ENCODE assay signal across 19 mouse cellular contexts in the genomic region with DNA sequence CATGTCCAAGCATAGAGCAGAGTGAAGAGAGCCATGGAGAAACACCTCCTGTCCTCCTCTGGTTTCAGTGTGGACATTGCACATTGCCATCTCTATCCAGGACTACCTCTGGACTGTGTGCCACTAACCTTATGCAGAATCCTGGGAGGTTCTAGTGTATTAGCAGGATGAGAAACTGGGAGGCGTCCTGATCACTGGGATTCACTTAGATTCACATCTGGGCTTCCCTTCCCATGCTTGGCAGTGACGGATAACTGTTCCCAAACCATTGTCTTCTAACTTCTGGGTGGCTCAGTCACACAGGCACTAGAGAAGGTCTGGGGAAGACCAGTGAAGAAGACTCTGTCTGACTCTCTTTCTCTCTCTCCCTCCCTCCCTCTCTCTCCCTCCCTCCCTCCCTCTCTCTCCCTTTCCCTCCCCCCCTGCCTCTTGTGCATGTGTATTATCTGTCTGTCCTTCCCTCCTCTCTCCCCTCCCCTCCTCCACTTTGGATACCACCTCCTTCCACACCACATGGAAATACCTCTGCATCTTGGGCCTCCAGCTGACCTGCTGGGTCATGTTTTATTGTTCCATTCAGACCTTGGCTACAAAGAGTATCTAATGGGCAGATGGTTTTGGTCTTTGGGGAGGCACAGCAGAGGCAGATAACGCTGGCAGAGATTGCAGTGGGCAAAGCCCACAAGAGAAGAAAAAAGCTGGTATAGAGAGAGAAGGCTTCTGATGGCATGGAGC. TPM values are rescaled to one million over a fixed set of nuclear protein-coding genes. Genes with fewer than 3 reads are reported as not detected.
A peak's percentile ranks its signal among the peaks of the same experiment; 100 is the strongest.
DNase-seq lines count a peak whose midpoint lies in the region; ATAC-seq and TF ChIP-seq lines count a peak whose summit lies in the region.
"Had no signal": no experiment of that assay in that cellular context is flagged by ENCODE, and none has a peak within 500 bp of the region (broad histone marks: within the 10 kb centered on the region; RNA-seq: fewer than 3 reads in every experiment).

No protein-coding gene starts in this region.

- TF ChIP-seq CTCF in layer of hippocampus, adult 2 months (conservative IDR thresholded peaks at IDR 0.05): no peak

- no peak for TF ChIP-seq POLR2A in myocyte (IDR thresholded peaks at IDR 0.05; ENCODE audit: insufficient read length, low read depth)

- no peak overlapping the region for H3K4me3 ChIP-seq in forebrain, embryonic 11.5 days (ENCODE audit: low read depth, low read length)
- no peak overlapping the region for H3K4me3 ChIP-seq in forebrain, embryonic 12.5 days (replicated peaks)
- H3K4me3 ChIP-seq in layer of hippocampus, adult 2 months: no peak overlapping the region
- no peak overlapping the region for H3K4me3 ChIP-seq in embryonic facial prominence, embryonic 15.5 days (replicated peaks)
- H3K4me3 ChIP-seq in myocyte: no peak overlapping the region
- H3K4me3 ChIP-seq: erythroblast, embryonic 14.5 days; midbrain, embryonic 12.5 days had no signal

- H3K9me3 ChIP-seq in forebrain, embryonic 11.5 days (ENCODE audit: control insufficient read depth, low read length): no peaks in the 10 kb centered on the region
- no peaks in the 10 kb centered on the region for H3K9me3 ChIP-seq in forebrain, embryonic 12.5 days
- no peaks in the 10 kb centered on the region for H3K9me3 ChIP-seq in embryonic facial prominence, embryonic 15.5 days (replicated peaks)
- H3K9me3 ChIP-seq: midbrain, embryonic 12.5 days had no signal

- no peaks in the 10 kb centered on the region for H3K27me3 ChIP-seq in forebrain, embryonic 11.5 days (ENCODE audit: control insufficient read depth, insufficient read depth, low read length)
- H3K27me3 ChIP-seq in forebrain, embryonic 12.5 days: no peaks in the 10 kb centered on the region
- H3K27me3 ChIP-seq in embryonic facial prominence, embryonic 15.5 days: no peaks in the 10 kb centered on the region
- H3K27me3 ChIP-seq in myocyte (ENCODE audit: control insufficient read depth, insufficient read depth, insufficient read length): no peaks in the 10 kb centered on the region

- H3K36me3 ChIP-seq in forebrain, embryonic 11.5 days (ENCODE audit: control insufficient read depth, insufficient read depth, low read length): no peaks in the 10 kb centered on the region
- no peaks in the 10 kb centered on the region for H3K36me3 ChIP-seq in forebrain, embryonic 12.5 days (replicated peaks)
- H3K36me3 ChIP-seq in embryonic facial prominence, embryonic 15.5 days: no peaks in the 10 kb centered on the region
- no peaks in the 10 kb centered on the region for H3K36me3 ChIP-seq in myocyte (ENCODE audit: control insufficient read depth, insufficient read depth)
- H3K36me3 ChIP-seq: midbrain, embryonic 12.5 days had no signal

- no peak overlapping the region for H3K27ac ChIP-seq in forebrain, embryonic 11.5 days (ENCODE audit: low read depth, low read length)
- no peak overlapping the region for H3K27ac ChIP-seq in forebrain, embryonic 12.5 days
- peak overlapping the region; percentile 71; the same call in 1 of the 2 replicates for H3K27ac ChIP-seq in layer of hippocampus, adult 2 months
- H3K27ac ChIP-seq in embryonic facial prominence, embryonic 15.5 days (replicated peaks): peak overlapping the region; percentile 91
- H3K27ac ChIP-seq: hindbrain, embryonic 14.5 days; midbrain, embryonic 12.5 days had no signal

- no peaks in the 10 kb centered on the region for H3K4me1 ChIP-seq in forebrain, embryonic 11.5 days (replicated peaks; ENCODE audit: control insufficient read depth, insufficient read depth, low read length)
- H3K4me1 ChIP-seq in forebrain, embryonic 12.5 days: 0 out of 2 replicates have a peak, but pooled peaks cover 2% of the 10 kb centered on the region
- peaks cover 46% of the 10 kb centered on the region for H3K4me1 ChIP-seq in embryonic facial prominence, embryonic 15.5 days
- H3K4me1 ChIP-seq: midbrain, embryonic 12.5 days had no signal

- no peak overlapping the region for H3K4me2 ChIP-seq in forebrain, embryonic 11.5 days (ENCODE audit: low read depth, low read length, severe bottlenecking)
- H3K4me2 ChIP-seq in forebrain, embryonic 12.5 days: no peak overlapping the region
- peak overlapping the region; percentile 15; the same call in 1 of the 2 replicates for H3K4me2 ChIP-seq in embryonic facial prominence, embryonic 15.5 days (replicated peaks)
- H3K4me2 ChIP-seq in myocyte (ENCODE audit: low read depth): peak overlapping the region; percentile 35
- H3K4me2 ChIP-seq: hindbrain, embryonic 14.5 days; midbrain, embryonic 12.5 days had no signal

- DNase-seq in forebrain, embryonic 11.5 days (ENCODE audit: low spot score): peak; percentile 18
- no peak for DNase-seq in layer of hippocampus, adult 2 months (ENCODE audit: low spot score in 2 of 2)
- DNase-seq in layer of hippocampus, adult 9-10 months (ENCODE audit: low spot score): no peak
- no peak for DNase-seq in layer of hippocampus, postnatal 36 days
- DNase-seq: adrenal gland, adult 8-10 months; kidney, postnatal 25 days; left cerebral cortex, postnatal 4 days; lung, adult 18-20 months; spleen, adult 18-20 months; thymus, adult 18-20 months had no signal

- H3K79me2 ChIP-seq in myocyte (ENCODE audit: control insufficient read depth, insufficient read depth): no peaks in the 10 kb centered on the region

- no peak overlapping the region for H3ac ChIP-seq in myocyte (ENCODE audit: control insufficient read depth, insufficient read length)

- no peak for ATAC-seq in forebrain, embryonic 11.5 days (replicated peaks; ENCODE audit: low FRiP score)
- ATAC-seq in forebrain, embryonic 12.5 days (ENCODE audit: low FRiP score): no peak
- no peak for ATAC-seq in embryonic facial prominence, embryonic 15.5 days (ENCODE audit: insufficient number of reproducible peaks, low FRiP score, low TSS enrichment, low read depth)
- no peak for ATAC-seq in activated CD4-positive, CD25-positive, alpha-beta regulatory T cell, adult 4 months

- WGBS in forebrain, embryonic 11.5 days: 61% methylated on average over 3 of the region's 3 CpGs
- WGBS in forebrain, embryonic 12.5 days: 58% methylated on average over 3 of the region's 3 CpGs
- 49% methylated on average over 3 of the region's 3 CpGs for WGBS in embryonic facial prominence, embryonic 15.5 days

- H3K9ac ChIP-seq in forebrain, embryonic 11.5 days (ENCODE audit: low read length): no peak overlapping the region
- H3K9ac ChIP-seq in forebrain, embryonic 12.5 days: no peak overlapping the region
- no peak overlapping the region for H3K9ac ChIP-seq in embryonic facial prominence, embryonic 15.5 days
- H3K9ac ChIP-seq: hindbrain, embryonic 14.5 days; midbrain, embryonic 12.5 days had no signal

TF ChIP-seq in myocyte, 11 proteins besides CTCF, POLR2A, EP300 and RAD21:
- TF ChIP-seq TCF12 (IDR thresholded peaks at IDR 0.05; ENCODE audit: insufficient read depth, poor library complexity, severe bottlenecking): no peak
- TF ChIP-seq SRF (IDR thresholded peaks at IDR 0.05; ENCODE audit: control insufficient read depth, insufficient read length, low read depth): no peak

RNA-seq across cellular contexts. Expression of gene Mlph, which starts 11.5 kb away (rescaled TPM):
- 0.13 and 0.23 TPM in 2 replicates for polyA plus RNA-seq in forebrain, embryonic 11.5 days (2014; fragmentation: Nextera tagmentation; extraction: Ambion mirVana)
- polyA plus RNA-seq in forebrain, embryonic 12.5 days (2016; fragmentation: Nextera tagmentation; extraction: Ambion mirVana): 0.14 and 0.21 TPM in 2 replicates
- 1 to 10 TPM in 1 of 2 experiments, under 1 TPM in 1; 0.88 to 1.6 TPM for total RNA-seq in layer of hippocampus, adult 2 months (2021)
- 1.6 and 1.7 TPM in 2 replicates for polyA plus RNA-seq in embryonic facial prominence, embryonic 15.5 days (2015; fragmentation: Nextera tagmentation; extraction: Ambion mirVana)
- 0.11 TPM for polyA plus RNA-seq in myocyte (2012; fragmentation: generic; extraction: Trizol)
- 1 to 10 TPM in 1 of 2 experiments, under 1 TPM in 1; 0.60 to 1.8 TPM for total RNA-seq in layer of hippocampus, postnatal 36 days (2021)
- polyA plus RNA-seq in activated CD4-positive, CD25-positive, alpha-beta regulatory T cell, adult 4 months (2017; shearing (Covaris generic)): not detected
- total RNA-seq: granulocyte monocyte progenitor cell, adult 5-6 weeks had no signal
- polyA plus RNA-seq: erythroblast, embryonic 14.5 days had no signal

RNA-seq across cellular contexts. Expression of gene Prlh, which starts 49.5 kb away (rescaled TPM):
- polyA plus RNA-seq in forebrain, embryonic 11.5 days (2014; fragmentation: Nextera tagmentation; extraction: Ambion mirVana): not detected in 2 replicates
- polyA plus RNA-seq in forebrain, embryonic 12.5 days (2016; fragmentation: Nextera tagmentation; extraction: Ambion mirVana): not detected in 2 replicates
- total RNA-seq in layer of hippocampus, adult 2 months (2021): not detected
- polyA plus RNA-seq in embryonic facial prominence, embryonic 15.5 days (2015; fragmentation: Nextera tagmentation; extraction: Ambion mirVana): not detected in 2 replicates
- not detected for polyA plus RNA-seq in myocyte (2012; fragmentation: generic; extraction: Trizol)
- not detected for total RNA-seq in layer of hippocampus, postnatal 36 days (2021)
- polyA plus RNA-seq in activated CD4-positive, CD25-positive, alpha-beta regulatory T cell, adult 4 months (2017; shearing (Covaris generic)): not detected
- total RNA-seq: adrenal gland, adult 8-10 months; granulocyte monocyte progenitor cell, adult 5-6 weeks; left cerebral cortex, postnatal 4 days had no signal
- polyA plus RNA-seq: frontal cortex, adult 2 months; hindbrain, embryonic 14.5 days; midbrain, embryonic 12.5 days had no signal

RNA-seq across cellular contexts. Expression of gene Col6a3, which starts 59.6 kb away (rescaled TPM):
- 6.3 and 7.6 TPM in 2 replicates for polyA plus RNA-seq in forebrain, embryonic 11.5 days (2014; fragmentation: Nextera tagmentation; extraction: Ambion mirVana)
- 10.4 and 13.5 TPM in 2 replicates for polyA plus RNA-seq in forebrain, embryonic 12.5 days (2016; fragmentation: Nextera tagmentation; extraction: Ambion mirVana)
- 1 to 10 TPM; 3.4 to 4.0 TPM for total RNA-seq in layer of hippocampus, adult 2 months (2021)
- 204 and 259 TPM in 2 replicates for polyA plus RNA-seq in embryonic facial prominence, embryonic 15.5 days (2015; fragmentation: Nextera tagmentation; extraction: Ambion mirVana)
- polyA plus RNA-seq in myocyte (2012; fragmentation: generic; extraction: Trizol): 186 TPM
- 1 to 10 TPM; 3.7 to 4.3 TPM for total RNA-seq in layer of hippocampus, postnatal 36 days (2021)
- polyA plus RNA-seq in activated CD4-positive, CD25-positive, alpha-beta regulatory T cell, adult 4 months (2017; shearing (Covaris generic)): not detected
- total RNA-seq: granulocyte monocyte progenitor cell, adult 5-6 weeks had no signal

Comparison
In these comparisons a context has a peak if more than half of its experiments do, and no peak if none do; other contexts are left out.
1. H3K27ac ChIP-seq: peak in layer of hippocampus, adult 2 months (single experiment) and embryonic facial prominence, embryonic 15.5 days (single experiment); none in forebrain, embryonic 11.5 days (single experiment) and forebrain, embryonic 12.5 days (single experiment).
2. H3K4me2 ChIP-seq: peak in embryonic facial prominence, embryonic 15.5 days (single experiment) and myocyte (single experiment); none in forebrain, embryonic 11.5 days (single experiment) and forebrain, embryonic 12.5 days (single experiment).
3. RNA of gene Col6a3, which starts 59.6 kb away (polyA plus RNA-seq): 204 to 259 TPM in embryonic facial prominence, embryonic 15.5 days and 186 TPM in myocyte (single experiment); 10.4 to 13.5 TPM in forebrain, embryonic 12.5 days, 6.3 to 7.6 TPM in forebrain, embryonic 11.5 days and not detected in activated CD4-positive, CD25-positive, alpha-beta regulatory T cell, adult 4 months; every median in the first group is over 10 times any median in the second.